20 mouse cellular contexts compared by ENCODE assay signal in genomic region chr15:88892252-88892651, GRCm38 (mm10). TPM values are rescaled to one million over a fixed set of nuclear protein-coding genes. Genes with fewer than 3 reads are reported as not detected.
DNase-seq lines count a peak whose midpoint lies in the region; ATAC-seq and TF ChIP-seq lines count a peak whose summit lies in the region.
"Had no signal": no experiment of that assay in that cellular context is flagged by ENCODE, and none has a peak within 500 bp of the region (broad histone marks: within the 10 kb centered on the region; RNA-seq: fewer than 3 reads in every experiment).

No protein-coding gene starts in this region.

- WGBS in heart, embryonic 10.5 days = 82% methylated on average over 1 of the region's 1 CpGs
- 87% methylated on average over 1 of the region's 1 CpGs for WGBS in kidney, embryonic 16.5 days
- 72% methylated on average over 1 of the region's 1 CpGs for WGBS in cerebellum, adult 2 months

- no peak overlapping the region for H3K27ac ChIP-seq in heart, embryonic 10.5 days
- H3K27ac ChIP-seq in kidney, embryonic 16.5 days (ENCODE audit: low read length) = no peak overlapping the region
- peak overlapping the region; percentile 99 for H3K27ac ChIP-seq in testis, adult 2 months (ENCODE audit: control insufficient read depth, insufficient read depth, low read depth, low read length)
- no peak overlapping the region for H3K27ac ChIP-seq in cerebellum, adult 2 months (ENCODE audit: insufficient read depth, low read length)
- H3K27ac ChIP-seq: embryonic facial prominence, embryonic 15.5 days; forebrain, embryonic 10.5 days; gastrocnemius, adult 2 months; heart, embryonic 13.5 days; hindbrain, embryonic 12.5 days had no signal

- peaks cover 24% of the 10 kb centered on the region for H3K4me1 ChIP-seq in heart, embryonic 10.5 days
- peaks cover 3% of the 10 kb centered on the region for H3K4me1 ChIP-seq in kidney, embryonic 16.5 days (ENCODE audit: insufficient read depth, low read length)
- H3K4me1 ChIP-seq in testis, adult 2 months (ENCODE audit: control insufficient read depth, insufficient read depth, low read length) = peaks cover 9% of the 10 kb centered on the region
- H3K4me1 ChIP-seq in cerebellum, adult 2 months (ENCODE audit: control insufficient read depth, insufficient read depth, low read length) = peaks cover 5% of the 10 kb centered on the region; the same call in 1 of the 2 replicates

- DNase-seq in heart, embryonic 10.5 days (ENCODE audit: low spot score) = peak; percentile 68
- DNase-seq in heart, postnatal 14 days = no peak
- DNase-seq in kidney, adult 9 months = peak; percentile 70
- DNase-seq in testis, postnatal 14 days (ENCODE audit: low spot score) = no peak
- DNase-seq in cerebellum, adult 2 months = no peak
- DNase-seq: cerebellum, adult 8-10 months; cerebellum, postnatal 14 days; embryo, embryonic 11 days; gastrocnemius, adult 2 months; gastrocnemius, postnatal 25 days; heart, postnatal 4 days had no signal

- no peak overlapping the region for H3K9ac ChIP-seq in kidney, embryonic 16.5 days (replicated peaks; ENCODE audit: low read length)
- H3K9ac ChIP-seq: embryonic facial prominence, embryonic 15.5 days; heart, embryonic 13.5 days; hindbrain, embryonic 12.5 days had no signal

- peaks cover 33% of the 10 kb centered on the region for H3K27me3 ChIP-seq in heart, embryonic 10.5 days (ENCODE audit: insufficient read depth, poor library complexity, severe bottlenecking)
- H3K27me3 ChIP-seq in kidney, embryonic 16.5 days (ENCODE audit: insufficient read depth, low read length) = no peaks in the 10 kb centered on the region
- H3K27me3 ChIP-seq in testis, adult 2 months (ENCODE audit: control insufficient read depth, insufficient read depth, low read length) = no peaks in the 10 kb centered on the region
- no peaks in the 10 kb centered on the region for H3K27me3 ChIP-seq in cerebellum, adult 2 months (ENCODE audit: control insufficient read depth, insufficient read depth, low read length)
- H3K27me3 ChIP-seq: embryonic facial prominence, embryonic 15.5 days had no signal

- TF ChIP-seq POLR2A in testis, adult 2 months (IDR thresholded peaks at IDR 0.05; ENCODE audit: control insufficient read depth, low read depth, low read length) = no peak
- TF ChIP-seq POLR2A in cerebellum, adult 2 months (IDR thresholded peaks at IDR 0.05; ENCODE audit: borderline replicate concordance, insufficient read depth, low read length) = no peak

- no peak for TF ChIP-seq CTCF in testis, adult 2 months (IDR thresholded peaks at IDR 0.05; ENCODE audit: control insufficient read depth, insufficient read depth, insufficient replicate concordance, low read depth, low read length)
- TF ChIP-seq CTCF in cerebellum, adult 2 months (IDR thresholded peaks at IDR 0.05; ENCODE audit: borderline replicate concordance, insufficient read depth, low read depth, low read length) = no peak

- H3K36me3 ChIP-seq in heart, embryonic 10.5 days = no peaks in the 10 kb centered on the region
- H3K36me3 ChIP-seq in kidney, embryonic 16.5 days (ENCODE audit: insufficient read depth, low read length) = no peaks in the 10 kb centered on the region
- H3K36me3 ChIP-seq in testis, adult 2 months (ENCODE audit: control insufficient read depth, insufficient read depth, low read length) = no peaks in the 10 kb centered on the region
- H3K36me3 ChIP-seq: embryonic facial prominence, embryonic 15.5 days; forebrain, embryonic 10.5 days; heart, embryonic 13.5 days; hindbrain, embryonic 12.5 days had no signal

- ATAC-seq in kidney, embryonic 16.5 days (ENCODE audit: low FRiP score, low TSS enrichment) = no peak
- ATAC-seq: forebrain, embryonic 14.5 days; hindbrain, embryonic 16.5 days had no signal

- H3K9me3 ChIP-seq in heart, embryonic 10.5 days = no peaks in the 10 kb centered on the region
- no peaks in the 10 kb centered on the region for H3K9me3 ChIP-seq in kidney, embryonic 16.5 days (ENCODE audit: low read length)
- H3K9me3 ChIP-seq: embryonic facial prominence, embryonic 15.5 days; forebrain, embryonic 10.5 days; heart, embryonic 13.5 days; hindbrain, embryonic 12.5 days had no signal

- no peak overlapping the region for H3K4me2 ChIP-seq in kidney, embryonic 16.5 days (replicated peaks; ENCODE audit: low read depth, low read length)

- H3K4me3 ChIP-seq in heart, embryonic 10.5 days = no peak overlapping the region
- H3K4me3 ChIP-seq in kidney, embryonic 16.5 days (ENCODE audit: low read length) = no peak overlapping the region
- peak overlapping the region; percentile 83 for H3K4me3 ChIP-seq in testis, adult 2 months (ENCODE audit: control insufficient read depth, low read depth, low read length)
- H3K4me3 ChIP-seq in cerebellum, adult 2 months (replicated peaks; ENCODE audit: insufficient read depth, low read depth, low read length) = no peak overlapping the region
- H3K4me3 ChIP-seq: erythroblast, embryonic 14.5 days; gastrocnemius, adult 2 months; heart, embryonic 13.5 days had no signal

- intact Hi-C loops in heart, postnatal 14 days (cut with DNase I) = no loop called here

RNA-seq across cellular contexts. Expression of gene Pim3, which starts 30.3 kb away (rescaled TPM):
- polyA plus RNA-seq in heart, embryonic 10.5 days (2016; fragmentation: Nextera tagmentation; extraction: Ambion mirVana) = 68.1 and 73.7 TPM in 2 replicates
- 10 to 100 TPM; 97.7 to 97.8 TPM for total RNA-seq in heart, postnatal 14 days (2021)
- polyA plus RNA-seq in kidney, embryonic 16.5 days (2015; fragmentation: Nextera tagmentation; extraction: Ambion mirVana) = 59.6 and 77.7 TPM in 2 replicates
- polyA plus RNA-seq in testis, adult 2 months (2012; rRNA removed) = 10.8 and 13.2 TPM in 2 replicates
- polyA plus RNA-seq in cerebellum, adult 2 months (2012; rRNA removed) = 23.4 and 24.2 TPM in 2 replicates

Comparison
In these comparisons a context has a peak if more than half of its experiments do, and no peak if none do; other contexts are left out.
1. DNase-seq: peak in heart, embryonic 10.5 days (single experiment) and kidney, adult 9 months (single experiment); none in heart, postnatal 14 days (0 of 2), testis, postnatal 14 days (single experiment) and cerebellum, adult 2 months (0 of 2).